Mouse (Mus musculus) cortical plate, adult 2 months (tissue): ENCODE data around the gene Gm17387.

Experiments
- CTCF ChIP-seq: fragments of 200-500 bp; IDR thresholded peaks from 2 replicates; pipeline ENCODE4 v1.5.1; 2011; ENCODE audit warnings: mild to moderate bottlenecking, control low read depth, low read length; ENCODE audit not compliant: insufficient read depth; ENCODE audit errors: extremely low read depth
- POLR2A ChIP-seq: fragments of 200-500 bp; IDR thresholded peaks from 2 replicates; pipeline ENCODE4 v1.6.1; 2011; ENCODE audit warnings: mild to moderate bottlenecking, low read length, control low read depth; ENCODE audit not compliant: insufficient read depth; ENCODE audit errors: extremely low read depth

DNA sequence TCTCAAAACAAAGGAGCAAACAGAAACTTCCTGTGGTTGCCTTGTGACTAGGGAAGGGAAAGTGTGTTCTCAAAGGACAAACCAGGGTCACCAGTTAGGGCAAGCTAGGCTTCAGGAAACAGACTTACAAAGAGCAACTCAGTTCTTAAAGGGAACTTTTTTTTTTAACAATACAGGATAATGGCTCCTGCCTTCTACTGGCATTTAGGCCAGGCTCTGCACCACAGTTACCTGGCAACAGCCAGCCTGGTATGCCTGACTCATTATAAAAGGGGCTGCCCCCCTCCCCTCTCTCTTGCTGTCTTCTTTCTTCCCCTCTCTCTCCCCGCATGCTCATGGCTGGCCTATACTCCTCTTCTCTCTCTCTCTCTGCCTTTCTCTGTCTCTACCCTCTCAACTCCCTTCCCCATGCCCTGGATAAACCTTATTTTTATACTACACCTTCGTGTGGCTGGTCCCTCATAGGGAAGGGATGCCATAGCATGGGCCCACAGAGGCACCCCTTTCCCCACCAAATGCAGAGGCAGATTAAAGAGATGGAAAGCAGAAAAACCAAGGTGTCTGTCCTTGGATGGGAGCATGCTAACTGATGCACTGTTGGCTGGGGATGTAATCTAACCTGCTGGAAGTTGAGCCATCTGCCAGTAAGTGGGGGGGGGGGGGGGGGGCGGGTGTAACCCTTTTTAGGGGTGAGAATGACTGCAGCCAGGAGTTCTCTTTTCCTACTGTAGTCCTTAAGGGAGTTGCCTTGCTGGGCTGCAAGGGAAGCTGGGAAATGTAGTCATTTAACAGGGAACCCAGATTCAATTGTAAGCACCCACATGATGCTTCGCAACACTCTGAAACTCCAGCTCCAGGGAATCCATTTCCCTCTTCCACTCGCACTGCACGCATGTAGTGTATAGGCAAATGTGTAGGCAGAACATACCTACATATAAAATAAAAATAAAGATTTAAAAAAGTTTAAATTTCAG is 3.8 kb upstream of the Gm17387 start:
- TF ChIP-seq POLR2A (no peak), CTCF (no peak)
